Mouse (Mus musculus) olfactory bulb, adult 2 months (tissue): ENCODE results near the gene Fstl3. TPM values are rescaled to one million over a fixed set of nuclear protein-coding genes. Genes with fewer than 3 reads are reported as not detected.
"Not testable (repeated sequence)": the region's sequence is repeated elsewhere in the genome, so short reads cannot be mapped to it uniquely, and the experiment has no call there.

Source experiments
- H3K27ac ChIP-seq: fragments of 200-500 bp; 2 replicates; pipeline ENCODE4 v1.5.1; 2012; ENCODE audit warnings: low read depth, low read length; ENCODE audit not compliant: insufficient read depth
- H3K4me1 ChIP-seq: fragments of 200-500 bp; 2 replicates; pipeline ENCODE4 v1.6.1; 2012; ENCODE audit warnings: low read length; ENCODE audit not compliant: control insufficient read depth, insufficient read depth
- H3K4me3 ChIP-seq: fragments of 200-500 bp; 2 replicates; pipeline ENCODE4 v1.5.1; 2012; ENCODE audit warnings: mild to moderate bottlenecking, low read depth, low read length, moderate library complexity; ENCODE audit not compliant: insufficient read depth
- CTCF ChIP-seq: fragments of 200-500 bp; IDR thresholded peaks from 2 replicates; pipeline ENCODE4 v1.5.1; 2012; ENCODE audit warnings: low read depth, mild to moderate bottlenecking, low read length, moderate library complexity; ENCODE audit not compliant: insufficient read depth
- POLR2A ChIP-seq: fragments of 200-500 bp; IDR thresholded peaks from 2 replicates; pipeline ENCODE4 v1.6.1; 2012; ENCODE audit warnings: mild to moderate bottlenecking, low read depth, low read length, moderate library complexity; ENCODE audit not compliant: insufficient read depth
- WGBS: fragments of 180-500 bp; shearing (Covaris S2); methylation state at CpG from one replicate; pipeline ENCODE4 v1.1.7; 2018; 5-methylcytosine and 5-hydroxymethylcytosine counted together
- polyA plus RNA-seq: library from polyadenylated mRNA; stranded (reverse); fragments of >200 nt; gene quantifications from 2 replicates; pipeline ENCODE4 v1.2.4, GENCODE M21; 2012; ENCODE audit warnings: low replicate concordance; ENCODE audit not compliant: missing spikeins, insufficient read depth, insufficient read length

The Fstl3 gene
- polyA plus RNA-seq, 1 experiment = not detected

DNA sequence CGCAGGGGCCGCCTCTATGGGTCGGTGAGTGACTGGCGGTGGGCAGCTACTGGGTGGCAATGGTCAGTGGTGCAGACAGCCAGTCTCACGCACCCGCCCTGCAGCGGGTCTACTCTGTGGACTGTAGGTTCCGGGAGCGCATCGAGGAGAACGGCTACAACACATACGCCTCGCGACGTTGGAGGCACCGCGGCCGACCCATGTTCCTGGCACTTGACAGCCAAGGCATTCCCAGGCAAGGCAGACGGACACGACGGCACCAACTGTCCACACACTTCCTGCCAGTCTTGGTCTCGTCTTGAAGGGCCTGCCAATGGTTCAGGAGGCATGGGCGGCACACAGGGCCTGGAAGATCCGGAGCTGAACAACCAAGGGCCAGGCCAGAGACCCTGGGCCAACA lies 20.4 kb upstream of the Fstl3 start:
- TF ChIP-seq CTCF = no peak
- no peak for TF ChIP-seq POLR2A
- 89% methylated on average over 24 of the region's 24 CpGs for WGBS
- Histone ChIP-seq H3K4me3 (no peak overlapping the region), H3K4me1 (peaks cover 6% of the 10 kb centered on the region), H3K27ac (no peak overlapping the region)

- 91% methylated on average over 1 of the region's 1 CpGs for WGBS
- peaks cover 23% of the 10 kb centered on the region for H3K4me1 ChIP-seq
- not testable (repeated sequence) for H3K4me3 ChIP-seq, H3K27ac ChIP-seq
Measured at GRCm38 (mm10) chr10:79759675-79760074, 17.4 kb upstream of the Fstl3 start.

DNA sequence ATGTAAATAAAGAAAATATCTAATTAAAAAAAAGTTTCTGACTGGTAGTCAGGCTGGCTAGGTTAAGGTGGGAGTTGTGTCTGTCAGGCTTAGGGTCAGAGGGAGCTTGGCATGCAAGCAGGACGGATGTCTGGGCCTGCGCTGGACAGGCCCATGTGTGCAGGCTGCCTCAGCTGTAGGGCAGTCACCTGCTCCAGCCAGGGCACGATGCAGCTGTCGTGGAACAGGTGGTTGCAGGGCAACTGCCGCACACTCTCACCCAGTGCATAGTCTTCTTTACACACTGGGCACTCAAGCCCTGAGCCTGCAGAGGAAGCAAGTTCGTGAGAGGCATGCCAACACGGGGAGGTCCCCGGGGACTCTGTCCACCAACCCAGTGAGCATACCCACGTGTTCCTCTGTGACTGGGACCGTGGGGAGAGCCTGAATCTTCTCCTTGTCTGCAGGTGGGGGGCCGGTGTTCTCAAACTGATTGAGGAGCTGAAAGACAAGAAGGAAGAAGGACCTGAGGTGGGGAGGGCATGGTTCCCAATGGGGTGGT lies 16.4 kb upstream of the Fstl3 start:
- TF ChIP-seq CTCF = no peak
- TF ChIP-seq POLR2A = no peak

GRCm38 (mm10) chr10:79762875-79763274 lies 14.2 kb upstream of the Fstl3 start:
- no peak overlapping the region for H3K27ac ChIP-seq
- H3K4me1 ChIP-seq = peaks cover 32% of the 10 kb centered on the region
- TF ChIP-seq CTCF = no peak
- 82% methylated on average over 3 of the region's 3 CpGs for WGBS
- H3K4me3 ChIP-seq = no peak overlapping the region

More for the DNA sequence above, 16.4 kb upstream of the Fstl3 start:
- 90% methylated on average over 11 of the region's 11 CpGs for WGBS
- Histone ChIP-seq H3K4me1 (peaks cover 26% of the 10 kb centered on the region), H3K27ac (no peak overlapping the region), H3K4me3 (no peak overlapping the region)

DNA sequence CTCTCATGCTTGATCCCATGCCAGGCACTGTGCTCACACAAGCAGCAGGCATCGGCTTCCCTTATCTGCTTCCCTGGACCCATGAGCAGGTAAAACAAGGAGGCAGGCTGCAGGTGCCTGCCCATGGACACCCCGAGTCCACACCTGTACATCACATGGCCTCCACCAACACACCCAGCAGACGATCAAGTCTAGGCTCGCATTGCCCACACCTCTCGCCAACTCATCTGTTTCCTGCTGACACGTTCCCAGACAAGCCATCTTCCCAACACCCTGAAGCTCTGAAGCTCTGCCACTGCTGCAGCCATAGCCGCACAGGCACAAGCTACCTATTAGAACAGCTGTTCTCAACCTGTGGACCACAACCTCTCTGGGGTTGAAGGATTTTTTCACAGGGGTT lies 12.8 kb upstream of the Fstl3 start:
- H3K4me3 ChIP-seq = no peak overlapping the region
- H3K27ac ChIP-seq = no peak overlapping the region
- 56% methylated on average over 7 of the region's 7 CpGs for WGBS
- H3K4me1 ChIP-seq = peaks cover 35% of the 10 kb centered on the region
- no peak for TF ChIP-seq POLR2A
- no peak for TF ChIP-seq CTCF

DNA sequence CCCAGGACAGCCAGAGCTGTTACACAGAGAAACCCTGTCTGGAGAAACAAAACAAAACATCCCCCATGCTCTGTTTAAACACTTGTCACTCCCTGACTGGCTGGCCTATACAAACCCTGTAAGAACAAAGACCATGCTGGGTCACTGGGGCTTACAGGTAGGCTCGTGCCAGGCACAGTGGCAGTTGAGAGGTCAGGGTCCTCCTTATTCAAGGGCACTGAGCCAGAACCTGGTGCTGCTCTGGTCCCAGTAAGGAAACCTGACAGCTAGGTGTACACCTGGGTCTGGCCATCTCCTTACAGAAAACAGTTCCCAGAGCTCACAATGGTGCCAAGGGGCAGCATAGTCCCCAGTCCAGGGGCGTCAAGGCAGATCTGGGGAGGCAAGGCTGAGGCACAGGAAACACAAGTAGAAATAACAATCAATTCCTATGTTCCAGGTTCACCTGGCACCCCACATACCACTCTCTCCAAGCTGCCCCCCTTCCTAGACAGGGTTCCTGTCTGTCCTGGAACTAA lies 11.8 kb upstream of the Fstl3 start:
- H3K4me1 ChIP-seq = peaks cover 35% of the 10 kb centered on the region
- TF ChIP-seq CTCF = no peak
- 59% methylated on average over 2 of the region's 2 CpGs for WGBS
- peak overlapping the region; percentile 91 for H3K4me3 ChIP-seq
- no peak overlapping the region for H3K27ac ChIP-seq

GRCm38 (mm10) chr10:79766001-79766507 lies 11.0 kb upstream of the Fstl3 start:
- 7% methylated on average over 16 of the region's 16 CpGs for WGBS
- peak overlapping the region; percentile 91 for H3K4me3 ChIP-seq
- peaks cover 35% of the 10 kb centered on the region for H3K4me1 ChIP-seq
- H3K27ac ChIP-seq = no peak overlapping the region
- TF ChIP-seq POLR2A (no peak), CTCF (no peak)

GRCm38 (mm10) chr10:79766508-79767325 lies 10.4 kb upstream of the Fstl3 start, which contains the start of gene Rnf126:
Gene Rnf126 (minus strand): TSS chr10:79766952.
- no peak for TF ChIP-seq CTCF
- TF ChIP-seq POLR2A = peak; percentile 34
- peak within 1 kb of the TSS; percentile 91 for H3K4me3 ChIP-seq
- peaks cover 35% of the 10 kb centered on the region for H3K4me1 ChIP-seq
- WGBS = 1% methylated on average over 101 of the region's 101 CpGs
- peak within 1 kb of the TSS; percentile 96 for H3K27ac ChIP-seq
